Comparison of ENCODE assay signal across 9 mouse cellular contexts in genomic region chr1:83717056-83717455, GRCm38 (mm10).
DNase-seq lines count a peak whose midpoint lies in the region; ATAC-seq and TF ChIP-seq lines count a peak whose summit lies in the region.
"Had no signal": no experiment of that assay in that cellular context is flagged by ENCODE, and none has a peak within 500 bp of the region (broad histone marks: within the 10 kb centered on the region; RNA-seq: fewer than 3 reads in every experiment).

No protein-coding gene starts in this region.

- peak; percentile 1 for DNase-seq in CD4-positive, CD25-positive, alpha-beta regulatory T cell, adult 2 months (ENCODE audit: low read depth, low spot score)
- peak; percentile 25 for DNase-seq in liver, adult 2 months (ENCODE audit: extremely low read depth, low read depth, low spot score)
- no peak for DNase-seq in liver, embryonic 11.5 days (ENCODE audit: low spot score)
- DNase-seq in cerebellum, postnatal 25 days = peak; percentile 48 to 77
- DNase-seq in layer of hippocampus, adult 2 months (ENCODE audit: low spot score in 2 of 2) = peak; percentile 67 to 76
- peak; percentile 51 for DNase-seq in retina, postnatal 7 days (ENCODE audit: low read depth, low spot score)
- no peak for DNase-seq in urinary bladder, adult 18-20 months (ENCODE audit: low spot score in 2 of 2)
- DNase-seq: liver, embryonic 13.5 days had no signal

- no peaks in the 10 kb centered on the region for H3K36me3 ChIP-seq in liver, adult 2 months (ENCODE audit: control insufficient read depth, insufficient read depth, low read length)
- H3K36me3 ChIP-seq in liver, embryonic 11.5 days (ENCODE audit: control insufficient read depth, insufficient read depth, low read length) = no peaks in the 10 kb centered on the region
- H3K36me3 ChIP-seq: liver, embryonic 13.5 days had no signal

- H3K9me3 ChIP-seq in liver, embryonic 11.5 days (ENCODE audit: control insufficient read depth, low read length) = no peaks in the 10 kb centered on the region
- H3K9me3 ChIP-seq: liver, embryonic 13.5 days had no signal

- H3K4me2 ChIP-seq in liver, embryonic 11.5 days = no peak overlapping the region
- H3K4me2 ChIP-seq: liver, embryonic 13.5 days had no signal

- TF ChIP-seq CTCF in liver, adult 2 months (IDR thresholded peaks at IDR 0.05; ENCODE audit: low read depth, low read length) = peak; percentile 31; the same call in 1 of the 2 replicates
- TF ChIP-seq CTCF in layer of hippocampus, adult 2 months (conservative IDR thresholded peaks at IDR 0.05) = peak; percentile 77

- no peak for TF ChIP-seq POLR2A in liver, adult 2 months (IDR thresholded peaks at IDR 0.05; ENCODE audit: extremely low read depth, insufficient read depth, low read length)

- ATAC-seq in CD4-positive, CD25-positive, alpha-beta regulatory T cell, adult 4 months = no peak
- ATAC-seq in liver, embryonic 11.5 days (replicated peaks; ENCODE audit: low FRiP score) = no peak

- H3K4me1 ChIP-seq in liver, adult 2 months (ENCODE audit: control insufficient read depth, insufficient read depth, low read length) = no peaks in the 10 kb centered on the region
- H3K4me1 ChIP-seq in liver, embryonic 11.5 days (replicated peaks; ENCODE audit: control insufficient read depth, insufficient read depth, low read length) = no peaks in the 10 kb centered on the region
- H3K4me1 ChIP-seq: liver, embryonic 13.5 days had no signal

- WGBS in liver, adult 2 months = 3% methylated on average over 1 of the region's 1 CpGs
- WGBS in liver, embryonic 11.5 days = 0% methylated on average over 1 of the region's 1 CpGs

- no peak overlapping the region for H3K27ac ChIP-seq in liver, adult 2 months (replicated peaks; ENCODE audit: insufficient read depth, low read depth, low read length)
- no peak overlapping the region for H3K27ac ChIP-seq in liver, embryonic 11.5 days (ENCODE audit: low read depth, low read length)
- no peak overlapping the region for H3K27ac ChIP-seq in layer of hippocampus, adult 2 months
- H3K27ac ChIP-seq: liver, embryonic 13.5 days had no signal

- H3K9ac ChIP-seq in liver, adult 2 months (ENCODE audit: low read depth, low read length) = no peak overlapping the region
- H3K9ac ChIP-seq in liver, embryonic 11.5 days (ENCODE audit: low read depth, low read length) = no peak overlapping the region
- H3K9ac ChIP-seq: liver, embryonic 13.5 days had no signal

- H3K79me2 ChIP-seq in liver, adult 2 months (ENCODE audit: control insufficient read depth, insufficient read depth, low read length) = no peaks in the 10 kb centered on the region

- H3K27me3 ChIP-seq in liver, adult 2 months (ENCODE audit: control insufficient read depth, insufficient read depth, low read length) = no peaks in the 10 kb centered on the region
- no peaks in the 10 kb centered on the region for H3K27me3 ChIP-seq in liver, embryonic 11.5 days (replicated peaks; ENCODE audit: control insufficient read depth, insufficient read depth, low read length)
- H3K27me3 ChIP-seq: liver, embryonic 13.5 days had no signal

- no peak overlapping the region for H3K4me3 ChIP-seq in liver, adult 2 months (ENCODE audit: insufficient read depth, low read depth, low read length)
- no peak overlapping the region for H3K4me3 ChIP-seq in liver, embryonic 11.5 days (ENCODE audit: low read depth, low read length)
- no peak overlapping the region for H3K4me3 ChIP-seq in layer of hippocampus, adult 2 months
- H3K4me3 ChIP-seq: liver, embryonic 13.5 days had no signal

Comparison
In these comparisons a context has a peak if more than half of its experiments do, and no peak if none do; other contexts are left out.
1. DNase-seq: peak in CD4-positive, CD25-positive, alpha-beta regulatory T cell, adult 2 months (single experiment), liver, adult 2 months (single experiment), cerebellum, postnatal 25 days (2 of 2), layer of hippocampus, adult 2 months (2 of 2) and retina, postnatal 7 days (single experiment); none in liver, embryonic 11.5 days (single experiment) and urinary bladder, adult 18-20 months (0 of 2).